In genomic region chr9:61056731-61057270, GRCm38 (mm10) we compare ENCODE assay signal across 8 mouse cellular contexts.
DNase-seq lines count a peak whose midpoint lies in the region; ATAC-seq and TF ChIP-seq lines count a peak whose summit lies in the region.

No protein-coding gene starts in this region.

- H3K9ac ChIP-seq in kidney, embryonic 15.5 days: no peak overlapping the region
- H3K9ac ChIP-seq in MEL (ENCODE audit: control insufficient read depth, low read depth, low read length, poor library complexity, severe bottlenecking): no peak overlapping the region; the same call in 1 of the 2 replicates
- peak overlapping the region; percentile 22; the same call in 1 of the 2 replicates for H3K9ac ChIP-seq in forebrain, embryonic 14.5 days (ENCODE audit: low read length)

- H3K79me2 ChIP-seq in MEL (ENCODE audit: control insufficient read depth, insufficient read depth, low read length, poor library complexity): no peaks in the 10 kb centered on the region

- intact Hi-C loops in gastrocnemius, postnatal 36 days (cut with DNase I): no loop called here

- no peak for TF ChIP-seq RAD21 in MEL (IDR thresholded peaks at IDR 0.05; ENCODE audit: low read depth, low read length)

- DNase-seq in kidney, adult 2 months: no peak
- DNase-seq in MEL (ENCODE audit: low read depth, low spot score): peak; percentile 86
- peak; percentile 64 for DNase-seq in forebrain, embryonic 14.5 days (ENCODE audit: low spot score)
- DNase-seq in gastrocnemius, postnatal 36 days: no peak
- DNase-seq in adrenal gland, postnatal 36 days: no peak
- DNase-seq in yolk sac, embryonic 10.5 days (ENCODE audit: low spot score): no peak

- no peak for TF ChIP-seq POLR2A in kidney, adult 2 months (IDR thresholded peaks at IDR 0.05; ENCODE audit: low read depth, low read length)
- TF ChIP-seq POLR2A in MEL (IDR thresholded peaks at IDR 0.05; ENCODE audit: control insufficient read depth in 1 of 2, insufficient read depth in 1 of 2, low read depth in 1 of 2, low read length in 2 of 2, poor library complexity in 1 of 2): no peak

- peak; percentile 61 to 79 for TF ChIP-seq EP300 in MEL (IDR thresholded peaks at IDR 0.05; ENCODE audit: low read depth in 1 of 2, low read length in 2 of 2)

- H3K4me3 ChIP-seq in kidney, embryonic 15.5 days (replicated peaks): no peak overlapping the region
- H3K4me3 ChIP-seq in kidney, adult 2 months (ENCODE audit: insufficient read depth, low read depth, low read length): no peak overlapping the region
- H3K4me3 ChIP-seq in MEL (ENCODE audit: control insufficient read depth in 1 of 2, insufficient read depth in 1 of 2, low read depth in 2 of 2, low read length in 2 of 2): 0 out of 4 replicates have a peak overlapping the region, but pooled peaks have one; percentile 8
- no peak overlapping the region for H3K4me3 ChIP-seq in forebrain, embryonic 14.5 days (ENCODE audit: low read depth, low read length)

- 0 out of 2 replicates have a peak, but pooled peaks have one; percentile 25 for ATAC-seq in kidney, embryonic 15.5 days (replicated peaks; ENCODE audit: low FRiP score)
- peak; percentile 51 for ATAC-seq in forebrain, embryonic 14.5 days
- ATAC-seq in megakaryocyte-erythroid progenitor cell, adult 5-6 weeks (replicated peaks; ENCODE audit: low FRiP score, low TSS enrichment, poor library complexity, severe bottlenecking): peak; percentile 87

- WGBS in kidney, embryonic 15.5 days: 44% methylated on average over 10 of the region's 10 CpGs
- WGBS in kidney, adult 2 months: 30% methylated on average over 10 of the region's 10 CpGs
- WGBS in forebrain, embryonic 14.5 days: 19% methylated on average over 10 of the region's 10 CpGs

- no peaks in the 10 kb centered on the region; the same call in 1 of the 2 replicates for H3K9me3 ChIP-seq in kidney, embryonic 15.5 days (replicated peaks)
- no peaks in the 10 kb centered on the region for H3K9me3 ChIP-seq in MEL (replicated peaks; ENCODE audit: insufficient read depth, low read length)
- H3K9me3 ChIP-seq in forebrain, embryonic 14.5 days (replicated peaks; ENCODE audit: control insufficient read depth, low read length): no peaks in the 10 kb centered on the region; the same call in 1 of the 2 replicates

- no peaks in the 10 kb centered on the region for H3K36me3 ChIP-seq in kidney, embryonic 15.5 days
- no peaks in the 10 kb centered on the region for H3K36me3 ChIP-seq in kidney, adult 2 months (ENCODE audit: control insufficient read depth, insufficient read depth, low read length)
- H3K36me3 ChIP-seq in MEL (ENCODE audit: control insufficient read depth in 1 of 2, insufficient read depth in 2 of 2, low read length in 2 of 2): peaks cover 0 to 9% of the 10 kb centered on the region in 2 experiments; a peak in 2 of 4 replicates
- no peaks in the 10 kb centered on the region for H3K36me3 ChIP-seq in forebrain, embryonic 14.5 days (ENCODE audit: control insufficient read depth, insufficient read depth, low read length)

- no peak for TF ChIP-seq CTCF in kidney, adult 2 months (conservative IDR thresholded peaks at IDR 0.05; ENCODE audit: insufficient read depth, insufficient read length, low read depth, low read length)
- TF ChIP-seq CTCF in MEL (IDR thresholded peaks at IDR 0.05 in 2 of 3, conservative IDR thresholded peaks at IDR 0.05 in 1 of 3; ENCODE audit: control insufficient read depth in 1 of 3, insufficient read depth in 1 of 3, low read depth in 2 of 3, low read length in 3 of 3, poor library complexity in 1 of 3, severe bottlenecking in 1 of 3): no peak

- H3K4me1 ChIP-seq in kidney, embryonic 15.5 days: peaks cover 22% of the 10 kb centered on the region
- no peaks in the 10 kb centered on the region for H3K4me1 ChIP-seq in kidney, adult 2 months (ENCODE audit: control insufficient read depth, insufficient read depth, low read length)
- peaks cover 0 to 23% of the 10 kb centered on the region in 2 experiments; a peak in 2 of 4 replicates for H3K4me1 ChIP-seq in MEL (ENCODE audit: control insufficient read depth in 1 of 2, insufficient read depth in 2 of 2, low read length in 2 of 2)
- peaks cover 12% of the 10 kb centered on the region for H3K4me1 ChIP-seq in forebrain, embryonic 14.5 days (ENCODE audit: control insufficient read depth, insufficient read depth, low read length)

- no peak overlapping the region for H3K27ac ChIP-seq in kidney, embryonic 15.5 days
- no peak overlapping the region for H3K27ac ChIP-seq in kidney, adult 2 months (ENCODE audit: insufficient read depth, low read depth, low read length)
- peak overlapping the region; percentile 60 for H3K27ac ChIP-seq in MEL (ENCODE audit: control insufficient read depth, low read depth, low read length)
- no peak overlapping the region for H3K27ac ChIP-seq in forebrain, embryonic 14.5 days (ENCODE audit: low read depth, low read length)

- peaks cover 37% of the 10 kb centered on the region for H3K27me3 ChIP-seq in kidney, embryonic 15.5 days
- no peaks in the 10 kb centered on the region for H3K27me3 ChIP-seq in kidney, adult 2 months (replicated peaks; ENCODE audit: control insufficient read depth, insufficient read depth, low read length)
- no peaks in the 10 kb centered on the region for H3K27me3 ChIP-seq in MEL (ENCODE audit: control insufficient read depth in 1 of 2, insufficient read depth in 2 of 2, low read length in 2 of 2)
- no peaks in the 10 kb centered on the region for H3K27me3 ChIP-seq in forebrain, embryonic 14.5 days (replicated peaks; ENCODE audit: control insufficient read depth, insufficient read depth, low read length)

- no peak overlapping the region for H3K4me2 ChIP-seq in kidney, embryonic 15.5 days
- 0 out of 2 replicates have a peak overlapping the region, but pooled peaks have one; percentile 5 for H3K4me2 ChIP-seq in forebrain, embryonic 14.5 days (ENCODE audit: low read length)

TF ChIP-seq in MEL, 35 proteins besides CTCF, POLR2A, EP300 and RAD21:
- TF ChIP-seq TCF12 (IDR thresholded peaks at IDR 0.05; ENCODE audit: low read depth, low read length): peak; percentile 74; the same call in 1 of the 2 replicates
- no peak for TF ChIP-seq ELF1 (IDR thresholded peaks at IDR 0.05; ENCODE audit: low read depth, low read length)
- no peak for TF ChIP-seq NRF1 (IDR thresholded peaks at IDR 0.05; ENCODE audit: insufficient read depth, low read depth, low read length, poor library complexity, severe bottlenecking)
- peak; percentile 65 for TF ChIP-seq RCOR1 (IDR thresholded peaks at IDR 0.05; ENCODE audit: low read depth, low read length)
- no peak for TF ChIP-seq ZNF384 (IDR thresholded peaks at IDR 0.05; ENCODE audit: low read depth, low read length)
- no peak for TF ChIP-seq MEF2A (IDR thresholded peaks at IDR 0.05; ENCODE audit: extremely low read depth, insufficient replicate concordance, low read depth, low read length, poor library complexity, severe bottlenecking)
- peak; percentile 66 for TF ChIP-seq ETS1 (IDR thresholded peaks at IDR 0.05; ENCODE audit: low read depth, low read length)
- peak; percentile 66 for TF ChIP-seq MAZ (IDR thresholded peaks at IDR 0.05; ENCODE audit: low read depth, low read length)
- TF ChIP-seq GABPA (IDR thresholded peaks at IDR 0.05; ENCODE audit: low read depth, low read length): no peak
- no peak; the same call in 1 of the 2 replicates for TF ChIP-seq MXI1 (IDR thresholded peaks at IDR 0.05; ENCODE audit: low read depth, low read length)
- TF ChIP-seq TAL1 (IDR thresholded peaks at IDR 0.05; ENCODE audit: low read length): peak; percentile 76
- no peak for TF ChIP-seq JUND (IDR thresholded peaks at IDR 0.05; ENCODE audit: low read depth, low read length)
- TF ChIP-seq BHLHE40 (IDR thresholded peaks at IDR 0.05; ENCODE audit: borderline replicate concordance, low read depth, low read length): peak; percentile 13; the same call in 1 of the 2 replicates
- TF ChIP-seq MAX (IDR thresholded peaks at IDR 0.05; ENCODE audit: low read length): peak; percentile 46
- TF ChIP-seq GATA1 (IDR thresholded peaks at IDR 0.05; ENCODE audit: low read depth, low read length): peak; percentile 34; the same call in 1 of the 2 replicates
- TF ChIP-seq MYC (IDR thresholded peaks at IDR 0.05; ENCODE audit: low read depth, low read length): 0 out of 2 replicates have a peak, but pooled peaks have one; percentile 8
- TF ChIP-seq ZMIZ1 (IDR thresholded peaks at IDR 0.05; ENCODE audit: low read depth, low read length): no peak
TF ChIP-seq in MEL: peak in this region for 9.

Comparison
In these comparisons a context has a peak if more than half of its experiments do, and no peak if none do; other contexts are left out.
1. ATAC-seq: peak in every context shown above with its lines; median percentile 87 in megakaryocyte-erythroid progenitor cell, adult 5-6 weeks; 51 in forebrain, embryonic 14.5 days; 25 in kidney, embryonic 15.5 days.
2. H3K4me3 ChIP-seq: peak in MEL (2 of 2); none in kidney, embryonic 15.5 days (single experiment), kidney, adult 2 months (single experiment) and forebrain, embryonic 14.5 days (single experiment).
3. DNase-seq: peak in MEL (single experiment) and forebrain, embryonic 14.5 days (single experiment); none in kidney, adult 2 months (single experiment), gastrocnemius, postnatal 36 days (0 of 2), adrenal gland, postnatal 36 days (0 of 2) and yolk sac, embryonic 10.5 days (single experiment).